Mouse (Mus musculus): ENCODE measurements around the gene Dapk1.

The Dapk1 gene

DNA sequence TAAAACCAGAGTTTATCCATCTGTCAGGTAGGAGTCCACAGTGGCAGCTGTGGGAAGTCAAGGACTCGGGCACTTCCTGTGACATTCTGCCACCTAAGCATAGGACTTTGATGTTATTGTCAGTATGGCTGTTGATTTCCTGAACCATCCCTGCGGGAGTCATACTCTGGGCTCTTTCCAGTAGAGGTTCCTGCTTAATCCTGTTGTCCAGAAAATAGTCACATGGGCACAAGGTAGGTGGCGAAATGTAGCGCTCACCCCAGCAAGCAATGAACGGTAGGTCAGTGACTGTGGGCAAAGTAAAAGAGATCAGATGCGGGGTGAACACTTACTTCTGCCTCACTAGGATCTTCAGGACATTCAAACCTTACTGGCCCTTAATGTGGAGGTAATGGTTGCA is 66.3 kb downstream of the Dapk1 start:
- no peak for DNase-seq

DNA sequence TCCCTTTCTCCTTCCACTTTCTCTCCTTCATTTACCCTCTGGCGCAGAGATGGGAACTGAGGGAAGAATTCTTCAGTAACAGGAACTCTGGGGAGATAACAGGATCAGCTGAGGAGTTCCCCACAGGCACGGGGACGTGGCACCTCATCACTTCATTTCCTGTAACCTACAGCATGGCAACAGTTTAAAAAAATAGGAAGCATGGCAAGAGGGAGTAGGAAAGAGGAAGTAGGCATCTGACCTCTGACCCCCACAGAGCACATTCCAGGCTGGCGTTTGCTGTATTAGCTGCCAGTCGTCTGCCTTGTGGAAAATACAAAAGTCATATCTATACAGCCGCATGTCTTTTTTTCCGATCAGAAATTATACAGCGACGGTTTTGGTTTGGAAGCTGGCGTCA is 68.9 kb downstream of the Dapk1 start:
- no peak for DNase-seq

DNA sequence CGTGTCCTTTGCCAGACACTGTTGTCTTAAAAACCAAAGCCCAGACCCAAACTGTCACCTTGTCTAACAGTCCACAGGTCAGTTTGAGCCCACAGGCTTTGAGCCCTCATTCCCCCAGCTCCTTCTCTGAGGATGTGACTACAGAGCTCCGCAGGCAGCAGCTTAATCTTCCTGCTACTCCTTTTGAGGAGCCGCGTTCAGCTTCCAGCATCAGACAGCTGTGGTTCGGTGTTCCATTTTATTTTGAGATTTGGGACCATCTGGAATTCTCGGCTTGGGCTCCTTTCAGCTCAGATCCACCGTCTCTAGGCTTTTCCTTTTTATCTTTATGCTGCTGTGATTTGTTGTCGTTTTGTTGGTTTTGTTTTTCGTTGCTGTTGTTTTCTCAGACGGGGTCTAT is 69.5 kb downstream of the Dapk1 start:
- no peak for DNase-seq

DNA sequence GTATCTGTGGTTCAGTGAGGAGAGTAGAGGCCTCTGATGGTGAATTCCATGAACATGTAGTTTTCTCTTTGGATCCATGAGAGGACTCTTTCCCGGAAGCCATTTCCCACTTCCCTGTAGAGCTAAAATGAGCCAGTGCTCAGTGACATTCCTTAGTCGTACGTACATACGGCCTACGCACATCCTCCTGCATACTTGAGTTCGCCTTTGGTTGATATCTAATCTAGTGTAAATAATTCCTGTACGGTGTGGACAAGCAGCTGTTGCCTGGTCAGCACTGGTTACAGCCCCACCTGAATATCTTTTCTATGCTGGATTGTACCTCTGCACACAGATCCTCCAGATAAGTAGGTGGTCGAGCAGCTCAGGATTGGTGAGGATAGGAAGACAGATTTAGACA is 70.5 kb downstream of the Dapk1 start:
- no peak for DNase-seq

DNA sequence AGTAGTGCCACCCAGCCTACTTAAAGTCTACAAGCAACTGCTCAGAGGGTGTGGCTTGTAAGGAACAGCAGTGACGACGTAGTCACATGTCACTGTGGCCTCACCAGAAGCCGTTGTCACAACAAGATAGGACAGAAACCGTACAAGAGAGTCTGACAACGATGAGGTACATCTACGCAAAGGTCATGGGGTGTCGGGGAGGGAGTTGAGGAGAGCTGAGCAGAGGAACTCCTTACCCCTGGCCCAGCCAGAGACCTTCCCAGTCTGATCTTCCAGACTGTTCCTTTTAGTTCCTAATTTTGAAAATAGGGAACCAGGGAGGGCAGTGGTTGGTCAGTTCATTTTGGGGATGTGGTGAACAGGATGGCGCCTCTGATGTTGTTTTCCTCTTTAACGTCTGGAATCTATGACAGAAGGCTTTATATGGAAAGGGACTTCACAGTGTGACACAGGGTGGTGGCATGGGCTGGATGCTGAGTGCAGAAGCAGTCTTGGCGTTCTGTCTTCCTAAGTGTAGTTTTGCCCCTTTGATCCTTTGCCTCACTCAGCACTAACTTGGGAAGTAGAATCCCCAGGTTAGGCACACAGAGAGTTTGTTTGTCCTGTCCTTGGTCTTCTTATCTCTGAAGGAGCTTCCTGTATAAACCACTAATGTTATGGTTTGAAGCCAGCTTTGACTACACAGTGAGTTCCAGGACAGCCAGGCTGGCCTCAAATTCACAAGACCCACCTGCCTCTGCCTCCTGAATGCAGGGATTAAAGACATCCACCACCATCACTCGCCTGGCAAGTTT is 71.3 kb downstream of the Dapk1 start:
- no peak for DNase-seq

DNA sequence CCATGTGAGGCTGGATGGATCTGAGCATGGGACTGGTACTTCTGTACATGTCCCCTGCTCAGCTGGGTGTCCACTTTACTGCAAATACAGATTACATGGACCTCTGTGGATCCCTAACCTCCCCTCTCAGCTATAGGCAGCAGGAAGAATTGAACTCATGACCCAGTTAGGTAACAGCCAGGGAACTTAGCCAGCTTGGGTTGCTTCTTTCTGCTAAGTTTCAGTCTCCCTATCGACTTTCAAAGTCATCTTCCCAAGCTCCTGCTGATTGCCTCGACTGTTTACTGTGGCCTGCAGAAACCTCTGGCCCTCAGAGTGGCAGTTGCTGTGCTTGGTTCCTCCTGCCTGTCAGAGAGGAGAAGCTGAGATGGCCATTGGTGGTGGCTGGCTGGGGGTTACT is 72.6 kb downstream of the Dapk1 start:
- no peak for DNase-seq

DNA sequence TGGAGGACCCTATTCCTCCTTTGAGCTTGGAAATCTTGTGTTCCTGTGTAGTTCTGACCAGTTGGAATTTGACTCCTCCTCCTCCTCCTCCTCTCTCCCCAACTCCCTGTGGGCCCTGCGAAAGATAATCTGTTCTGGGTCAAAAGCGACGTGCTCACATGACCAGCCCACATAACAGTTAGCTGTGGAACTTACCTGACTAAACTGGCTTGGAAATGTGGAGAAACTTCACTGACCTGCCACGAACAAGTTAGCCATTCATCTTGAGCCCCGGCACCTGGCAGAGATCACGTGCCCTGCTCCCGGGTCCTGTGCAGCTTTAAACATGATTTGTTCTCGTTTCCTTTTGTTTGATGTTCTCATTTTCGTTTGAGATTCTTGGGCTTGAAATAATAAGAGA is 73.2 kb downstream of the Dapk1 start:
- no peak for DNase-seq

DNA sequence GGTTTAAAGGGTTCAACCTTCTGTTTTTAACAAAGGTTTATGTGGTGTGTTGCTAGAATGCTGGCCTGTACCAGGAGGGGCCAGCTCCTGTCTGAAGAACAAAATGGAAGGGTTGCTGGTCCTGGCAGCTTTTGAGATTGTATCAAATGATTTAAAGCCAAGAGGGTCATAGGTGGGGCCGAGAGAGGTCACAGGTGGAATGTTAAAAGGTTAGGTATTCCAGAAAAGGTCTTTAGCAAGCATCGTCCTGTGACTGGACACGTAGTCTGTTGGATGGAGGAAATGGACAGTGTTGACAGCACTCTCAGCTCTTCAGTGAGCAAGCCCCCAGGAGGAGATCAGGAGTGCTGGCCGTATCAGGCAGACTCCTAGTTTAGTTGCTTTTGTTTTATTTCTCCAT is 73.7 kb downstream of the Dapk1 start:
- no peak for DNase-seq

DNA sequence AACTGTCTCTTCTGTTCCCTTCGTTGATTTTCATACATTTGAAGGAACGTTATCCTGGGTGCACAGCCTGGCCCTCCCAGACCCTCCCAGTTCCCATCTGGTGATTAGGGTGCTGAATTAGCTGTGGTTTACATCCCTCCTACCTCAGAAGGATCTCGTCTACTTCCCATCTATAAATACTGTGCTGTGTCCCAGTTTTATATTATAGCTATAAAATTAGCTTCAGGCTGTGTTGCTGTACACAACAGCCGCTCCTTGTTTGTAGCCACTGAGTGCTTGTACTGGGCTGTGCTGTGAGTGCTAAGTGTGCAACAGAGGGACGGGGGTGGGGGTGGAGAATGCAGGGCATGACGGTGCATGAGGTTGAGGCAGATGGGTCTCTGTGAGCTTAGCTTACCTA is 77.2 kb downstream of the Dapk1 start:
- no peak for DNase-seq

DNA sequence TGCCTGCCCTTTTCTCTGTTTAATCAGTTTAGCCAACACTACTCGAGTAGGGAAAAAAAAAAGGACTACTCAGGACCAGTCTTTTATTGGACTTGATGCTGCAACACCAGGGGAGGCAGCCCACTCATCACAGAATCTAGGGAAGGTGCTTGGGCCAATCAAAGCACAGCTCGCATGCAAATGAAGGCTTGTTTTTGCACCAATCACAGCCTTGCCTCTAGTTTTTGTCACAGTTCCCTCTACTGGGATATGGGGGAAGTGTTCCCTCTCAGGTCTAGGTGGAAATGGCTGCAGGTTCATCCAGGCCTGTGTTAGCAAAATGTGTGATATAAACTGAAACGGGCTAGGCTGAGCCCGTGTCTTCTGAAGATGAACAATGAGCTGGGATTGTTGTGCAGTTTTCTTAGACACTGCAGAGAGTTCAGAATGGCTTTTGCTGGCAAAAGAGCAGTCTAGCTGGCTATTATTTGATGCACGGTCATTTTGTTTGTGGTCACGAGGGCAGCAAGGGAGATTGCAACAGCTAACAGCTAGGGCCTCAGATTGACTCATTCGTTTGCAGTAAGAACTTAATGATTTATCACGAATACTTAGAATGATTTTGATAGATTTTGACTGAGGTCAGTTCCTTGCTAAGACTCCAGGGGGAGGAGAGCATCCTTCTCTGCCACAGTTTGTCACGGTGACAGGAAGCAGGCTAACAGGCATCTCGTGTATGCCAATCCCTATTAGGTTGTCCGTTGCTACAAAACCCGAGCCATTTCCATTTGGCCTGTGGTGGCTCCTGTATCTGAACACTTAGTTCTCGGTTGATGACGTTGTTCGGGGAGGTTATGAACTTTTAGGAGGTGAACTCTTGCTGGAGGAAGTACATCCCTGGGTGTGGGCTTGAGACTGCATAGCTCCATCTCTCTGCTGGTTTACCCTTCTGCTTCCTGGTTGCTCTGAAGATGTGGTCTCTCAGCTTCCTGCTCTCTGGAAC is 81.3 kb downstream of the Dapk1 start:
- DNase-seq = no peak

DNA sequence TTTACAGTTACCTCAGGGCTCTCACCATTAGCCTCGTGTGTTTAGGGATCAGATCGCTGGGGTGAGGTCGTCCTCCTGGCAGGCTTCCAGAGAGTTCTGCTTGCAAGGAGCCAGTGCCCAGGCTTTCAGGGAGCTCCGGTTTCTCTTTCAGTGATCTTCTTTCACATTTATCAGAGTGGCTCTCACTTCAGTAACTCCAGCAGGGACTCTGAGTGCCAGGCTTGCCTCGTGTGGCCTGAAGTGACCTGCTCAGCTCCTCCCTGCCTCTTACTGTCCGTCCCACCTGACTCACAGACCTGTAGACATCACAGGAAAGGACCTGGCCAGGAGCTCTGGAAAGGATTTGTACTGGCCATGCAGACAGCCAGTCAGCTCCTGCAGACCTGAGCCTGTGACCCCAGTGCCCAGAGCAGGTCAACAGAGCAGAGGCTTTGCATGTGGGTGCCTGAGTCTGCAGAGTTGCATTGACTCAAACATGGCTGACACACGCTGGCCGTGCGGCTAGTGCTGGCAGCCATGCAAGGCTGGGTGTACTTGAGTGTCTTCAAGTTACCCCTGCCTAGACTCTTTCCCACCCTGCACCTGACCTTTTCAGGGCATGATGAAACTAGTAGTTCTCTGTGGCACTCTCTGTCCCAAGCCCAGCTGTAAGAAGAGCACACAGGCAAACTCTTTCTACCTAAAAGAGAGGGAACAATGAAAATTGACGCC is 82.5 kb downstream of the Dapk1 start:
- DNase-seq = no peak

DNA sequence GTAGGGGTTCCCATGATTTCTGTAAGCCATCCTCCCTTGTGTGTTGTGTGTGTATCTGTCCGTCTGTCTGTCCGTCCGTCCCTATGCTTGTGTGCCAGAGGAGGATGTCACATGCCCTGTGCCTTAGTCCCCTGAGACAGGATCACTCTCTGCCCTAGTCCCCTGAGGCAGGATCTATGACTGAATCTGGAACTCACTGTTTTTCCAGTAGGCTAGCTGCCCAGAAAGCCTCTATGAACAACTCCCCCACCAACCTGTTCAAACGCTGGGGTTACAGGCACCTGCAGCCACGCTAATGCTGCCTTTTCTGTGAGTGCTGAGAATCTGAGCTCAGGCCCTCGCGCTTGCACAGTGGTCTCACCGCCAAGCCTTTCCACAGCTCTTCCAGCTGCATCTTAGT is 83.1 kb downstream of the Dapk1 start:
- DNase-seq = no peak

DNA sequence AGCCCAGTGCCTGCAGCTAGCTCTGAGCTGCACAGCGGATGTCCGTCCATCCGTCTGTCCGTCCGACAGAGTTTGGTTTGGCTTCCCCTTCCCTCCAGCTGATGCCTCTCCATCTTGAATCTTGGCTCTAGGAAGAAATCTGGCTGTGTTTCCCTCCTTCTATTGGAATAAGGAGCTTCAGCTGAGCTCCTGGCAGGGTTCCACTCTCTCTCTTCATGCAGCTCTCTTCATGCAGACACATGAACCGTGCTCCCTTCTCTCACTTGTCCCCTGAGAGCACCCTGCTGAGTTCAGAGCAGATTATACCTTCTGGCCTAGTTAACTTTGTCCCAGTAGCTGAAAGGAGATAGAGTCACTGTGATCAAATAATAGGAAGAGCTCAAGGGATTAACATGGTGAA is 83.5 kb downstream of the Dapk1 start:
- DNase-seq = peak in 1 of 2 experiments; percentile 9

DNA sequence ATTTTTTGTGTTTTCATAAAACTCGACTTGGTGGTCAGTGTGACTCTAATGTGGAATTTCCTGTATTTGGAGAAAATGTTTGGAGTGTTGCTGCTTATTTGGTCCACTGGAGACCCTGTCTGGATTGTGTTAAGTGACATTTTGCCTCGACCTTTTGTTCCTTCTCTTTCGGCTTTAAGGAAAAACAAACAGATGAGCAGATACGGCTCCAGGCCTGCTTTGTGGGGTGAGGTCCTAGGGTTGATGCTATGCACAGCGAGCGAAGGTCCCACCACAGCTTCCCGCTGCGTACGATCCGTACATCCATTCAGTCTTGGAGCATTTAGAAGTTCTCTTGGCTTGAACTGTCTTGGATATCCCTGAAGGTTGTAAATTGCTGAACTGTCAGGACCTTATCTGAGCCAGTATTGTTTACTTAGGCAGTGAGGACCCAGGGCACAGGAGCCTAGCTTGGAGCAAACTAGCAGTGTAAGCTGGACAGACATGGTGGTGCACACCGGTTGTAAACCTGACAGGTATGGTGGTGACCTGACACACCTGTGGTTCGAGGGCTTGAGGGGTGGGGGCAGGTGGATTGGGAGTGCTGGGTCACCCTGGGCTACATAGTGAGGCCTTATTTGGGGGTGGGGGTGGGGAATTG is 84.4 kb downstream of the Dapk1 start:
- DNase-seq = no peak

DNA sequence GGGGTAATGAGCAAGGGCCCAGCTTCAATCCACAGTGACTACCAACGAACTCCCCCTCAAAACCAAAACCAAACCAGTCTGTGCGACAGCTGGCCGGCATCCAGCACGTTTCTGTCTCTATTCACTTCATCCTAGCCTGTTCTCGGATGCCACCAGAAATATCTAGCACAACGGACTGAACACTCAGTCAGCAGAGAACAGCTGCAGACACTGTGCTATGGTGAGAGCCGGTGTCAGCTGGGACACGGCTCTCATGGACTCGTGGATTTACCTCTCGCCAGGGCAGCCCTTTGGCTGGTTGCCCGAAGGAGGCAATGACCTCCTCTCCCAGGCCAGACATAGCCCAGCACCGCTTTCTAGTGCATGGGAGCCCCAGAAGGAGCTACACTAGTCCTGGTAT is 85.2 kb downstream of the Dapk1 start:
- no peak for DNase-seq

DNA sequence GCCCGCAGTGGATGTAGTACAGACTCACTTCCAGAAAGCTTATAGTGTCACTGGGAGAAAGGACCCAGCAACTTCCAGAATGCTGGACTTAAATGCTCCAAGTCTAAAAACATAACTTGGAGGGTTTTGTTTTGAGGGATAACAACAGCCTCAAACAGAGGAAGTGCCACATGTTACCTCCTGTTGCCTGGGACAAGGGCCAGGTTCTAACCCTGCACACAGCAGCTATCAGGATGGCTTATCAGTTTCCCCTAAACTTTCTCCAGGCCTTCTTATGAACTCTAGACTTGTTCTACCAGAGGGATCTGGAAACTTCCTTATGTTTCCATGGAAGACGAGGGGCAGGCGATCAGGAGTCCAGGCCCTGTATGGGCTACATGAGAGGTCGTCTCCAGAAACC is 85.7 kb downstream of the Dapk1 start:
- DNase-seq = no peak

DNA sequence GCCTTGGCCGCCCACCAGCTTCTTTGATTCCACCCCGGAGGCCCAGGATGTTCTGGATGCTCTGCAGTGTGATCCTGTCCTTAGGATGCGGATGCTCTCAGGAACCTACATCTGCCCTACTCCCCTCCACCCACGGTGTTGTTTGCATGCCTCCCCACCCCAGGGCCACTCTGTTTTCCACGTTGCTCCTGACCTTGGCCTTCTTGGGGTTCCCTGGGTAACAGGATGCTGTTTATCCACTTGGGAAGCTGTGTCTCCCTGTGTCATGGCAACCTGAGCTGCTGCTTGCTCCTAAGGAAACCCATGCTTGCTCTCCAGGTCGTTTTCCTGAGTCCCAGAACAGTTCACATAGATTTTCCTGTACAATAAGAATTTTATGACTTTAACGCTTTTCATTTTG is 86.1 kb downstream of the Dapk1 start:
- no peak for DNase-seq

DNA sequence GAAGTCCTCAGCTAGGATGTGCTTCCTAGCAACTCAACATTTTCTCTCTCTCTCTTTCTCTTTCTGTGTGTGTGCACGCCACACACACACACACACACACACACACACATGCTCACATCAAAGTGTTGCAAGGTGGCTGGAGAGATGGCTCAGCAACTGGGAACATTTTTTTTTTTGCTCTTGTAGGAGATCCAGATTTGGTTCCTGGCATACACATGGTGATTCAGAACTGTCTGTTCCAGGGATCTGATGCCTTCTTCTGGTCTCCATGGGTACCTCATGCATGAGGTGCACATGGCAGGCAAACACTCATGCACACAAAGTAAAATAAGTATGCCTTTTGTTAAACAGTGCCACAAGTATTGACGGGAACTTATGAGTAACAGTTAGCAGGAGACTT is 89.2 kb downstream of the Dapk1 start:
- no peak for DNase-seq

DNA sequence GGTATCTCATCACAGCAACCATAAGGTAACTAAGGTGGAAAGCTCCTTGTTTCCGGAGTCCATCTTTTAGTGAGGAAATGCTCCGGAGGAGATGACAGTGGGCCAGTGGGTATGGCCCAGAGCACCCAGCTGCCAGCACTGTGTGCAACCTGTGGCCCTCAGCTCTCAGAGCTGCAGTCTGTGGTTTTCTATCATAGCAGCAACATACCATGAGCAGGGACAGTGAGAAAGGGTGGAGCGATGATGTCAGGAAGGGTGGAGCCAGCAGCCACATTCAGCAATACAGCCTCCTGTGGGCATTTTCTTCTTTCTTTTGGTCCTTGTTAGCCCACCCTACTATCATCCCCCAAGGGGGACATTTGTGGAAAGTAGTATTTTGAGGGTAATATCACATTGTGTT is 90.2 kb downstream of the Dapk1 start:
- DNase-seq = no peak

DNA sequence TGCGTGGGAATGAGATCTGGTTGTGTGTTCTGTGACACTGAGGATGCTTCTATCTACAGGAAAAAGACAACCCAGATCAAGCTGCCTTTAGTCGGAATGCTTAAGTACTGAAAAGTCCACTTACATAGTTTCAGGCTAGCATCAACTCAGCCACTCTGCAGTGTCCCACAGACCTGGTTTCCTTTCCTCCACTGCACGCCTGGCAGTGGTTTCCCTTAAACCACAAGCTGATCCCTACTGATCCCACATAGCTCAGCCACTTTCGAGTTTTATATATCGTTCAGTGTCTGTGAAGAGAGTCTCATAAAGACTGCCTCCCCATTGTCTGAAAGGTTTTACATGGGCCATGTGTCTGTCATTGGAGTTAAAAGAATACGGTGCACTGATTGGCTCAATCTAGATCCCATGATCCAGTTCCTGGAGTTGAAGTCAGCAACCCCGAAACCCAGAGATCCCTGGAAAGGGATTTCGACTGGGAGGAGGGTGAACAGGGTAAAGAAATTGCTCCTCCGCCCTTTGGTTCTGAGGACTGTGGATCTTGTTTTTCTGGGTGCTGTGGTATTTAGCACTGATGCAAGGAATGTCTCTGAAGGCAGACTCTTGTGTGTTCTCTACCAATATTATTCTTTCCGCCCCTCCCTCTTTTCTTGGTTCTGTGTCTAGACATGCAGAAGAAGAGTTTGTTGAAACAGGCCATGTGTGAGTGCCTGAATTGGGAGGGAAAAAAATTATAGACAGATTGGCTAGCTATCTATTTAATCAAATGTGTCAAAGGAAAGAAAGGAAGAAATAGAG is 93.6 kb downstream of the Dapk1 start:
- no peak for DNase-seq

DNA sequence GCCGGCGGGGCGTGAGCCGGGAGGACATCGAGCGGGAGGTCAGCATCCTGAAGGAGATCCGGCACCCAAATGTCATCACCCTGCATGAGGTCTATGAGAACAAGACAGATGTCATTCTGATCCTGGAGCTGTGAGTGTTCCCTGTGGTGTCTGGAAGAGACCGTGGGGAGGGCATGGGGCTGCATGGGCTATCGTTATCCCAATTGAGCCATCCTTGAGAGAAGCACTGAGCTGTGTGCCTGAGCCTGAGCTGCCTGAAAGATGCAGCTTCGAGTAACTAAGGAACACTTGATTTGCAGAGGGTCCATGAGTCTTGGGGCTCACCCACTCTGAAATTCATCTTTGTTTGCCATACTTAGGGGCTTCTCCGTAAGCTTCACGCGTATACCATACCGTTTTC is 94.6 kb downstream of the Dapk1 start:
- no peak for DNase-seq

DNA sequence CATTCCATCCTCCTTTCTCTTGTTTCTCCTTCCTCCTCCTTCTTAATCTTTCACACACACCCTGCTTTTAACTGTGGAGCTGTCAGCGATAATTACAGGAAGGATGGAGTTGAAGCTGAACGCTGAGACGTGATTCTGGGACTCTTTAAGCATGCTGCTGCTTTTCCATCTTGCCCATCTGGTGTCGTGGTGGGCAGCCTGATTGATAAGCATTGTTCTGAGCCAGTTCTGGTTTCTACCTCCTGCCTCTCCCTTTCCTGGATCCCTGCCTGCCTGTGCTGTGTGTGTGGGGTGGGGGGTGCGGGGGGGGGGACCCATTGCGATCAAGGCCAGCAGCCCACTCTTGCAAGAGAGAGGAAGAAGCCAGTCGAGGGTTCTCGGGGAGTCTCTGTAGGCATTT is 95.0 kb downstream of the Dapk1 start:
- no peak for DNase-seq

Data from cerebellum, adult 18-20 months (tissue).